Mouse (Mus musculus): Measurements from ENCODE around the gene Scn8a. TPM values are rescaled to one million over a fixed set of nuclear protein-coding genes. Genes with fewer than 3 reads are reported as not detected.

Scn8a gene
- polyA plus RNA-seq, 1 experiment from 2014 or later: 3.6 TPM

GRCm38 (mm10) chr15:101041966-101042365 lies 172.3 kb downstream of the Scn8a start:
- Histone ChIP-seq H3K4me2 (replicated peaks; ENCODE audit: low read depth, low read length) (no peak overlapping the region), H3K36me3 (ENCODE audit: control insufficient read depth, insufficient read depth, low read length) (no peaks in the 10 kb centered on the region), H3K27ac (ENCODE audit: low read length) (no peak overlapping the region), H3K9ac (replicated peaks; ENCODE audit: low read depth, low read length) (no peak overlapping the region), H3K4me1 (ENCODE audit: control insufficient read depth, insufficient read depth, low read length) (peaks cover 9% of the 10 kb centered on the region; the same call in 1 of the 2 replicates), H3K9me3 (ENCODE audit: control insufficient read depth, low read depth, low read length) (no peaks in the 10 kb centered on the region), H3K4me3 (ENCODE audit: low read depth, low read length) (no peak overlapping the region), H3K27me3 (ENCODE audit: control insufficient read depth, insufficient read depth, low read length) (peaks cover 28% of the 10 kb centered on the region)
- ATAC-seq (ENCODE audit: insufficient number of reproducible peaks, insufficient read depth, low FRiP score, low read depth): no peak
- 67% methylated on average over 6 of the region's 6 CpGs for WGBS

GRCm38 (mm10) chr15:101042613-101043012 lies 173.0 kb downstream of the Scn8a start:
- Histone ChIP-seq H3K4me3 (ENCODE audit: low read depth, low read length) (no peak overlapping the region), H3K27ac (ENCODE audit: low read length) (no peak overlapping the region), H3K9ac (replicated peaks; ENCODE audit: low read depth, low read length) (no peak overlapping the region), H3K36me3 (ENCODE audit: control insufficient read depth, insufficient read depth, low read length) (no peaks in the 10 kb centered on the region), H3K9me3 (ENCODE audit: control insufficient read depth, low read depth, low read length) (no peaks in the 10 kb centered on the region), H3K4me1 (ENCODE audit: control insufficient read depth, insufficient read depth, low read length) (peaks cover 9% of the 10 kb centered on the region; the same call in 1 of the 2 replicates), H3K27me3 (ENCODE audit: control insufficient read depth, insufficient read depth, low read length) (peaks cover 34% of the 10 kb centered on the region), H3K4me2 (replicated peaks; ENCODE audit: low read depth, low read length) (no peak overlapping the region)
- WGBS: 26% methylated on average over 6 of the region's 6 CpGs
- ATAC-seq (ENCODE audit: insufficient number of reproducible peaks, insufficient read depth, low FRiP score, low read depth): no peak

GRCm38 (mm10) chr15:101044531-101044930 lies 174.9 kb downstream of the Scn8a start:
- no peak overlapping the region for H3K27ac ChIP-seq (ENCODE audit: low read length)
- no peak overlapping the region for H3K4me2 ChIP-seq (replicated peaks; ENCODE audit: low read depth, low read length)
- H3K9me3 ChIP-seq (ENCODE audit: control insufficient read depth, low read depth, low read length): no peaks in the 10 kb centered on the region
- H3K4me3 ChIP-seq (ENCODE audit: low read depth, low read length): no peak overlapping the region
- peaks cover 44% of the 10 kb centered on the region for H3K27me3 ChIP-seq (ENCODE audit: control insufficient read depth, insufficient read depth, low read length)
- WGBS: 45% methylated on average over 6 of the region's 6 CpGs
- peaks cover 9% of the 10 kb centered on the region; the same call in 1 of the 2 replicates for H3K4me1 ChIP-seq (ENCODE audit: control insufficient read depth, insufficient read depth, low read length)
- H3K9ac ChIP-seq (replicated peaks; ENCODE audit: low read depth, low read length): no peak overlapping the region
- H3K36me3 ChIP-seq (ENCODE audit: control insufficient read depth, insufficient read depth, low read length): no peaks in the 10 kb centered on the region
- ATAC-seq (ENCODE audit: insufficient number of reproducible peaks, insufficient read depth, low FRiP score, low read depth): no peak

- H3K27ac ChIP-seq (ENCODE audit: low read length): no peak overlapping the region
- no peaks in the 10 kb centered on the region for H3K9me3 ChIP-seq (ENCODE audit: control insufficient read depth, low read depth, low read length)
- no peak for ATAC-seq (ENCODE audit: insufficient number of reproducible peaks, insufficient read depth, low FRiP score, low read depth)
- H3K4me2 ChIP-seq (replicated peaks; ENCODE audit: low read depth, low read length): peak overlapping the region; percentile 99
- H3K27me3 ChIP-seq (ENCODE audit: control insufficient read depth, insufficient read depth, low read length): peaks cover 43% of the 10 kb centered on the region
- H3K9ac ChIP-seq (replicated peaks; ENCODE audit: low read depth, low read length): peak overlapping the region; percentile 33; the same call in 1 of the 2 replicates
- WGBS: 1% methylated on average over 43 of the region's 43 CpGs
- H3K36me3 ChIP-seq (ENCODE audit: control insufficient read depth, insufficient read depth, low read length): no peaks in the 10 kb centered on the region
- peak overlapping the region; percentile 50 for H3K4me3 ChIP-seq (ENCODE audit: low read depth, low read length)
- H3K4me1 ChIP-seq (ENCODE audit: control insufficient read depth, insufficient read depth, low read length): peaks cover 9% of the 10 kb centered on the region; the same call in 1 of the 2 replicates
These were observed 176.4 kb downstream of the Scn8a start for GRCm38 (mm10) chr15:101046039-101046526.

- H3K27me3 ChIP-seq (ENCODE audit: control insufficient read depth, insufficient read depth, low read length): peaks cover 41% of the 10 kb centered on the region
These were observed 177.0 kb downstream of the Scn8a start for GRCm38 (mm10) chr15:101046527-101047193.

GRCm38 (mm10) chr15:101047194-101047555 lies 177.5 kb downstream of the Scn8a start, which contains the start of gene Gm47841:
Gene Gm47841, minus strand, starts transcription at chr15:101047397.
- peak within 1 kb of the TSS; percentile 99 for H3K4me2 ChIP-seq (replicated peaks; ENCODE audit: low read depth, low read length)
- 0 out of 2 replicates have a peak, but pooled peaks have one; percentile 20 for ATAC-seq (ENCODE audit: insufficient number of reproducible peaks, insufficient read depth, low FRiP score, low read depth)
- H3K36me3 ChIP-seq (ENCODE audit: control insufficient read depth, insufficient read depth, low read length): peaks cover 2% of the 10 kb centered on the region; the same call in 1 of the 2 replicates
- H3K4me1 ChIP-seq (ENCODE audit: control insufficient read depth, insufficient read depth, low read length): peaks cover 9% of the 10 kb centered on the region; the same call in 1 of the 2 replicates
- H3K9me3 ChIP-seq (ENCODE audit: control insufficient read depth, low read depth, low read length): no peaks in the 10 kb centered on the region
- no peak within 1 kb of the TSS for H3K27ac ChIP-seq (ENCODE audit: low read length)
- 2% methylated on average over 23 of the region's 23 CpGs for WGBS
- H3K4me3 ChIP-seq (ENCODE audit: low read depth, low read length): peak within 1 kb of the TSS; percentile 50
- H3K9ac ChIP-seq (replicated peaks; ENCODE audit: low read depth, low read length): peak within 1 kb of the TSS; percentile 33; the same call in 1 of the 2 replicates
- peaks cover 43% of the 10 kb centered on the region for H3K27me3 ChIP-seq (ENCODE audit: control insufficient read depth, insufficient read depth, low read length)

More at GRCm38 (mm10) chr15:101046527-101047193, 177.0 kb downstream of the Scn8a start:
- Histone ChIP-seq H3K4me2 (replicated peaks; ENCODE audit: low read depth, low read length) (peak overlapping the region; percentile 99), H3K9me3 (ENCODE audit: control insufficient read depth, low read depth, low read length) (no peaks in the 10 kb centered on the region), H3K27ac (ENCODE audit: low read length) (no peak overlapping the region), H3K36me3 (ENCODE audit: control insufficient read depth, insufficient read depth, low read length) (no peaks in the 10 kb centered on the region), H3K4me1 (ENCODE audit: control insufficient read depth, insufficient read depth, low read length) (peaks cover 9% of the 10 kb centered on the region; the same call in 1 of the 2 replicates), H3K4me3 (ENCODE audit: low read depth, low read length) (peak overlapping the region; percentile 50), H3K9ac (replicated peaks; ENCODE audit: low read depth, low read length) (peak overlapping the region; percentile 33; the same call in 1 of the 2 replicates)
- no peak for ATAC-seq (ENCODE audit: insufficient number of reproducible peaks, insufficient read depth, low FRiP score, low read depth)
- 1% methylated on average over 70 of the region's 77 CpGs for WGBS

GRCm38 (mm10) chr15:101048338-101048896 lies 178.8 kb downstream of the Scn8a start:
- Histone ChIP-seq H3K36me3 (ENCODE audit: control insufficient read depth, insufficient read depth, low read length) (peaks cover 5% of the 10 kb centered on the region), H3K4me2 (replicated peaks; ENCODE audit: low read depth, low read length) (no peak overlapping the region), H3K4me1 (ENCODE audit: control insufficient read depth, insufficient read depth, low read length) (peaks cover 12% of the 10 kb centered on the region; the same call in 1 of the 2 replicates), H3K27ac (ENCODE audit: low read length) (no peak overlapping the region), H3K27me3 (ENCODE audit: control insufficient read depth, insufficient read depth, low read length) (peaks cover 53% of the 10 kb centered on the region), H3K9me3 (ENCODE audit: control insufficient read depth, low read depth, low read length) (no peaks in the 10 kb centered on the region), H3K4me3 (ENCODE audit: low read depth, low read length) (no peak overlapping the region), H3K9ac (replicated peaks; ENCODE audit: low read depth, low read length) (no peak overlapping the region)
- no peak for ATAC-seq (ENCODE audit: insufficient number of reproducible peaks, insufficient read depth, low FRiP score, low read depth)
- 61% methylated on average over 5 of the region's 5 CpGs for WGBS

- no peaks in the 10 kb centered on the region for H3K9me3 ChIP-seq (ENCODE audit: control insufficient read depth, low read depth, low read length)
- no peak overlapping the region for H3K9ac ChIP-seq (replicated peaks; ENCODE audit: low read depth, low read length)
- H3K27ac ChIP-seq (ENCODE audit: low read length): no peak overlapping the region
- H3K4me3 ChIP-seq (ENCODE audit: low read depth, low read length): no peak overlapping the region
- H3K27me3 ChIP-seq (ENCODE audit: control insufficient read depth, insufficient read depth, low read length): peaks cover 37% of the 10 kb centered on the region
- peaks cover 10% of the 10 kb centered on the region; the same call in 1 of the 2 replicates for H3K4me1 ChIP-seq (ENCODE audit: control insufficient read depth, insufficient read depth, low read length)
- no peak overlapping the region for H3K4me2 ChIP-seq (replicated peaks; ENCODE audit: low read depth, low read length)
- ATAC-seq (ENCODE audit: insufficient number of reproducible peaks, insufficient read depth, low FRiP score, low read depth): no peak
- 62% methylated on average over 10 of the region's 10 CpGs for WGBS
- peaks cover 5% of the 10 kb centered on the region for H3K36me3 ChIP-seq (ENCODE audit: control insufficient read depth, insufficient read depth, low read length)
These were observed 182.2 kb downstream of the Scn8a start for GRCm38 (mm10) chr15:101051869-101052268.

Measured in stomach, embryonic 14.5 days (tissue).